Mouse (Mus musculus): Measurements from ENCODE around the gene Gm382. TPM values are rescaled to one million over a fixed set of nuclear protein-coding genes. Genes with fewer than 3 reads are reported as not detected.

Gene Gm382
- total RNA-seq (2021): not detected
- long read RNA-seq, experiment 1: 0 reads
- long read RNA-seq, experiment 2: 0 reads

GRCm38 (mm10) chrX:127039672-127040071 is at the start of gene Gm382:
Gene Gm382, plus strand, starts transcription at chrX:127039972.
- no peak for DNase-seq (ENCODE audit: low spot score in 2 of 2)
- H3K4me3 ChIP-seq: no peak within 1 kb of the TSS
- TF ChIP-seq CTCF (conservative IDR thresholded peaks at IDR 0.05): no peak
- H3K27ac ChIP-seq: no peak within 1 kb of the TSS

- no peak overlapping the region for H3K27ac ChIP-seq
- TF ChIP-seq CTCF (conservative IDR thresholded peaks at IDR 0.05): no peak
- DNase-seq (ENCODE audit: low spot score in 2 of 2): no peak
Measured at GRCm38 (mm10) chrX:127070179-127070578, 30.4 kb downstream of the Gm382 start.

GRCm38 (mm10) chrX:127091282-127091681 is 51.5 kb downstream of the Gm382 start:
- TF ChIP-seq CTCF (conservative IDR thresholded peaks at IDR 0.05): no peak
- H3K4me3 ChIP-seq: no peak overlapping the region
- DNase-seq (ENCODE audit: low spot score in 2 of 2): no peak
- H3K27ac ChIP-seq: no peak overlapping the region

More at GRCm38 (mm10) chrX:127070179-127070578, 30.4 kb downstream of the Gm382 start:
- no peak overlapping the region for H3K4me3 ChIP-seq

- no peak overlapping the region for H3K27ac ChIP-seq
- TF ChIP-seq CTCF (conservative IDR thresholded peaks at IDR 0.05): no peak
- H3K4me3 ChIP-seq: no peak overlapping the region
- DNase-seq (ENCODE audit: low spot score in 2 of 2): no peak
Measured at GRCm38 (mm10) chrX:127093036-127093435, 53.3 kb downstream of the Gm382 start.

- DNase-seq (ENCODE audit: low spot score in 2 of 2): no peak
- no peak for TF ChIP-seq CTCF (conservative IDR thresholded peaks at IDR 0.05)
- no peak overlapping the region for H3K4me3 ChIP-seq
- no peak overlapping the region for H3K27ac ChIP-seq
Measured at GRCm38 (mm10) chrX:127093961-127094360, 54.2 kb downstream of the Gm382 start.

- no peak for DNase-seq (ENCODE audit: low spot score in 2 of 2)
- H3K4me3 ChIP-seq: no peak overlapping the region
- no peak for TF ChIP-seq CTCF (conservative IDR thresholded peaks at IDR 0.05)
- no peak overlapping the region for H3K27ac ChIP-seq
Measured at GRCm38 (mm10) chrX:127104341-127104740, 64.6 kb downstream of the Gm382 start.

Other genes starting within 250 kb of the Gm382 start
- gene 4932411N23Rik, start 224.1 kb upstream of the Gm382 start, total RNA-seq (2021): not detected